11 mouse cellular contexts compared by ENCODE assay signal in the genomic region with DNA sequence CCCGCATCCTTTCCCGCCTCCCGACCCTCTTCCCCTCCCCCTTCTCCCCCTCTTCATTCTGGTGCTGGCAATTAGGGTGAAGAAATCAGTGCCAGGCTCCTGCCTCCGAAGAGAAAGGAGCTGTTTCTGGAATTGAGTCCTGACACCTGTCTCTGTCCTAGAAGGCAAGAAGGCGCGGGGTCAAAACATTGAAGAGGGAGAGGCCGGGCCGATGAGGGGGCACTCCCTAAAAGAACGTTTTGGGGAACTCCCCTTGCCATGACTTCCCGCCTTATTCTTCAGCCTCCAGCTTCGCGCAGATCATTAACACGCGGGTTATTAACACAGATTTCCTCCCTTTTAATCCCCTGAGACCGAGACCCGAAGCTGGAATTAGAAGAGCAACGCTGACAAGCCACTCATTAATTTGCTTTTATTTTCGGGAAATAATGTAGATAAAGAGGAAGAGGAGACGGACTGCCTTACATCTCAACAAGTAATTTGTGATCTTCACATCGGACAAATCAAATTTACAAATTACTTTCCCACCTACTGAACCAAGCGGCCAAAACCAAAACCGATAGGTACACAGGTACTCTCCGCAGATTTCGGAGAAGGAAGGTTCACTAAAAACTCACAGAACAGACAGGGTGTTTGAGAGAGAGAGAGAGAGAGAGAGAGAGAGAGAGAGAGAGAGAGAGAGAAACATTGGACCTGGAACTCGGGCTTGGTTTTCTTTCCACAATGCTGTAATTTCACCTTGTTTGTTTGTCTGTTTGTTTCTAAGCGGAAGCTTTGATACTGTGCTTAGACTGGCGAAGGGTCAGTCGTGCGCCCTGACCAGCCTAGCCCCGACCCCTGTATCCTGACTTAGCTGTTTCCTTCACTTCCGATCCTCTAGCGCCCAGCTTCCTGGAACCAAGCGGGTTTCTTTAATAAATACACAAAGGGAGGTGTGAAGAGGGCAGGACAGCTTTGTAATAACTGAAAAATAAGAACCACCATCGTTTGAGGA. TPM values are rescaled to one million over a fixed set of nuclear protein-coding genes. Genes with fewer than 3 reads are reported as not detected.
DNase-seq lines count a peak whose midpoint lies in the region; ATAC-seq lines count a peak whose summit lies in the region.
"Had no signal": no experiment of that assay in that cellular context is flagged by ENCODE, and none has a peak within 500 bp of the region (broad histone marks: within the 10 kb centered on the region; RNA-seq: fewer than 3 reads in every experiment).

No protein-coding gene starts in this region.

- WGBS in liver, embryonic 11.5 days = 2% methylated on average over 34 of the region's 34 CpGs
- WGBS in embryonic facial prominence, embryonic 14.5 days = 7% methylated on average over 34 of the region's 34 CpGs
- WGBS in midbrain, embryonic 14.5 days = 14% methylated on average over 34 of the region's 34 CpGs

- peaks cover 8% of the 10 kb centered on the region; the same call in 1 of the 2 replicates for H3K4me1 ChIP-seq in liver, embryonic 11.5 days (replicated peaks; ENCODE audit: control insufficient read depth, insufficient read depth, low read length)
- H3K4me1 ChIP-seq in embryonic facial prominence, embryonic 14.5 days (ENCODE audit: control insufficient read depth, insufficient read depth, low read length) = peaks cover 10% of the 10 kb centered on the region; the same call in 1 of the 2 replicates
- H3K4me1 ChIP-seq in midbrain, embryonic 14.5 days (ENCODE audit: control insufficient read depth, insufficient read depth, low read length) = peaks cover 18% of the 10 kb centered on the region; the same call in 1 of the 2 replicates

- ATAC-seq in liver, embryonic 11.5 days (replicated peaks; ENCODE audit: low FRiP score) = no peak
- no peak for ATAC-seq in embryonic facial prominence, embryonic 14.5 days (ENCODE audit: low read depth)
- ATAC-seq in midbrain, embryonic 14.5 days (ENCODE audit: low FRiP score, low TSS enrichment) = no peak
- ATAC-seq: CD4-positive, CD25-positive, alpha-beta regulatory T cell, adult 4 months had no signal

- H3K9ac ChIP-seq in liver, embryonic 11.5 days (ENCODE audit: low read depth, low read length) = no peak overlapping the region
- H3K9ac ChIP-seq in embryonic facial prominence, embryonic 14.5 days (ENCODE audit: low read depth, low read length) = no peak overlapping the region; the same call in 1 of the 2 replicates
- peak overlapping the region; percentile 57; the same call in 1 of the 2 replicates for H3K9ac ChIP-seq in midbrain, embryonic 14.5 days (replicated peaks; ENCODE audit: low read length)
- H3K9ac ChIP-seq: limb, embryonic 12.5 days had no signal

- H3K27me3 ChIP-seq in liver, embryonic 11.5 days (replicated peaks; ENCODE audit: control insufficient read depth, insufficient read depth, low read length) = peaks cover 90% of the 10 kb centered on the region
- H3K27me3 ChIP-seq in embryonic facial prominence, embryonic 14.5 days (replicated peaks; ENCODE audit: control insufficient read depth, insufficient read depth, low read length) = peaks cover 93% of the 10 kb centered on the region
- H3K27me3 ChIP-seq in midbrain, embryonic 14.5 days (ENCODE audit: control insufficient read depth, insufficient read depth, low read length) = peaks cover 37% of the 10 kb centered on the region

- no peak overlapping the region for H3K4me2 ChIP-seq in liver, embryonic 11.5 days
- peak overlapping the region; percentile 89 for H3K4me2 ChIP-seq in embryonic facial prominence, embryonic 14.5 days (ENCODE audit: low read depth, low read length)
- H3K4me2 ChIP-seq in midbrain, embryonic 14.5 days (ENCODE audit: low read length) = peak overlapping the region; percentile 74
- H3K4me2 ChIP-seq: limb, embryonic 12.5 days had no signal

- H3K36me3 ChIP-seq in liver, embryonic 11.5 days (ENCODE audit: control insufficient read depth, insufficient read depth, low read length) = no peaks in the 10 kb centered on the region
- no peaks in the 10 kb centered on the region for H3K36me3 ChIP-seq in embryonic facial prominence, embryonic 14.5 days (ENCODE audit: control insufficient read depth, insufficient read depth, low read length)
- no peaks in the 10 kb centered on the region for H3K36me3 ChIP-seq in midbrain, embryonic 14.5 days (ENCODE audit: control insufficient read depth, insufficient read depth, low read length)
- H3K36me3 ChIP-seq: limb, embryonic 12.5 days had no signal

- no peaks in the 10 kb centered on the region for H3K9me3 ChIP-seq in liver, embryonic 11.5 days (ENCODE audit: control insufficient read depth, low read length)
- H3K9me3 ChIP-seq in embryonic facial prominence, embryonic 14.5 days (ENCODE audit: control insufficient read depth, low read length) = peaks cover 5% of the 10 kb centered on the region; the same call in 1 of the 2 replicates
- no peaks in the 10 kb centered on the region for H3K9me3 ChIP-seq in midbrain, embryonic 14.5 days (ENCODE audit: control insufficient read depth, low read length)
- H3K9me3 ChIP-seq: limb, embryonic 12.5 days had no signal

- H3K27ac ChIP-seq in liver, embryonic 11.5 days (ENCODE audit: low read depth, low read length) = no peak overlapping the region
- H3K27ac ChIP-seq in embryonic facial prominence, embryonic 14.5 days (replicated peaks; ENCODE audit: low read depth, low read length) = no peak overlapping the region
- peak overlapping the region; percentile 78 for H3K27ac ChIP-seq in midbrain, embryonic 14.5 days (replicated peaks; ENCODE audit: low read depth, low read length)
- H3K27ac ChIP-seq: limb, embryonic 12.5 days had no signal

- peak; percentile 18 for DNase-seq in gastrocnemius, postnatal 10 days
- no peak for DNase-seq in gastrocnemius, adult 18-20 months (ENCODE audit: low spot score)
- peak; percentile 53 for DNase-seq in liver, embryonic 11.5 days (ENCODE audit: low spot score)
- DNase-seq in liver = no peak
- DNase-seq in embryonic facial prominence, embryonic 14.5 days (ENCODE audit: low spot score) = no peak
- peak; percentile 62 for DNase-seq in midbrain, embryonic 14.5 days
- no peak for DNase-seq in c-Kit-positive CD71-positive TER-119-positive erythroid progenitor cells, embryonic 14.5 days (ENCODE audit: low spot score)
- DNase-seq in left cerebral cortex, adult 11 months (ENCODE audit: low spot score) = no peak

- H3K4me3 ChIP-seq in liver, embryonic 11.5 days (ENCODE audit: low read depth, low read length) = no peak overlapping the region
- H3K4me3 ChIP-seq in embryonic facial prominence, embryonic 14.5 days (ENCODE audit: low read depth, low read length) = peak overlapping the region; percentile 55
- H3K4me3 ChIP-seq in midbrain, embryonic 14.5 days (replicated peaks; ENCODE audit: low read depth, low read length) = peak overlapping the region; percentile 57

RNA-seq across cellular contexts. Expression of a gene that starts 8.0 kb away (rescaled TPM):
- total RNA-seq in gastrocnemius, postnatal 10 days (2021) = not detected
- not detected for total RNA-seq in gastrocnemius, adult 18-20 months (2021)
- 0.08 TPM in 1 of 2 replicates, not detected in the other for polyA plus RNA-seq in liver, embryonic 11.5 days (2014; fragmentation: Nextera tagmentation; extraction: Ambion mirVana)
- 2.8 TPM in 2 replicates for polyA plus RNA-seq in embryonic facial prominence, embryonic 14.5 days (2014; fragmentation: Nextera tagmentation; extraction: Ambion mirVana)
- 9.9 and 15.2 TPM in 2 replicates for polyA plus RNA-seq in midbrain, embryonic 14.5 days (2014; fragmentation: Nextera tagmentation; extraction: Ambion mirVana)
- polyA plus RNA-seq: CD4-positive, CD25-positive, alpha-beta regulatory T cell, adult 4 months; spleen, adult 2 months had no signal

Comparison
In these comparisons a context has a peak if more than half of its experiments do, and no peak if none do; other contexts are left out.
1. DNase-seq: peak in gastrocnemius, postnatal 10 days (single experiment), liver, embryonic 11.5 days (single experiment) and midbrain, embryonic 14.5 days (single experiment); none in gastrocnemius, adult 18-20 months (single experiment), liver (single experiment), embryonic facial prominence, embryonic 14.5 days (single experiment), c-Kit-positive CD71-positive TER-119-positive erythroid progenitor cells, embryonic 14.5 days (single experiment) and left cerebral cortex, adult 11 months (single experiment).